33 mouse cellular contexts compared by ENCODE assay signal in genomic region chr1:79485546-79485945, GRCm38 (mm10). TPM values are rescaled to one million over a fixed set of nuclear protein-coding genes. Genes with fewer than 3 reads are reported as not detected.
DNase-seq lines count a peak whose midpoint lies in the region; ATAC-seq lines count a peak whose summit lies in the region.
"Had no signal": no experiment of that assay in that cellular context is flagged by ENCODE, and none has a peak within 500 bp of the region (broad histone marks: within the 10 kb centered on the region; RNA-seq: fewer than 3 reads in every experiment).

No protein-coding gene starts in this region.

- H3K27ac ChIP-seq in hindbrain, embryonic 16.5 days (ENCODE audit: low read depth, low read length), result no peak overlapping the region
- H3K27ac ChIP-seq in forebrain, embryonic 15.5 days (replicated peaks), result no peak overlapping the region
- H3K27ac ChIP-seq: embryonic facial prominence, embryonic 12.5 days; hindbrain, embryonic 10.5 days; hindbrain, embryonic 15.5 days; limb, embryonic 12.5 days; liver, embryonic 15.5 days; neural tube, embryonic 12.5 days had no signal

- ATAC-seq in hindbrain, embryonic 16.5 days, result no peak
- no peak for ATAC-seq in megakaryocyte-erythroid progenitor cell, adult 5-6 weeks (replicated peaks; ENCODE audit: low FRiP score, low TSS enrichment, poor library complexity, severe bottlenecking)
- ATAC-seq in forebrain, embryonic 15.5 days (replicated peaks), result no peak
- ATAC-seq: CD4-positive, CD25-positive, alpha-beta regulatory T cell, adult 4 months; forebrain, embryonic 14.5 days; midbrain, embryonic 16.5 days had no signal

- no peak overlapping the region for H3K4me2 ChIP-seq in hindbrain, embryonic 16.5 days (ENCODE audit: low read length)
- no peak overlapping the region for H3K4me2 ChIP-seq in forebrain, embryonic 15.5 days (replicated peaks)
- H3K4me2 ChIP-seq: embryonic facial prominence, embryonic 12.5 days; hindbrain, embryonic 15.5 days; limb, embryonic 12.5 days; liver, embryonic 15.5 days; lung, embryonic 14.5 days; midbrain, embryonic 11.5 days; neural tube, embryonic 12.5 days had no signal

- peak; percentile 33 to 40 for DNase-seq in right cerebral cortex, adult 2 months (ENCODE audit: low spot score in 2 of 2)
- no peak for DNase-seq in right cerebral cortex, postnatal 14 days
- peak; percentile 57 to 62 for DNase-seq in left cerebral cortex, adult 18-20 months (ENCODE audit: low spot score in 2 of 2)
- DNase-seq in left cerebral cortex, postnatal 36 days (ENCODE audit: low spot score in 2 of 2), result peak; percentile 52 to 69
- DNase-seq: adrenal gland, postnatal 14 days; cerebellum, adult 9-10 months; embryo, embryonic 11 days; gastrocnemius, postnatal 10 days; heart, postnatal 14 days; kidney, adult 18-20 months; kidney, postnatal 36 days; layer of hippocampus, postnatal 36 days; lung, embryonic 14.5 days; lung, postnatal 14 days had no signal

- no peaks in the 10 kb centered on the region for H3K36me3 ChIP-seq in hindbrain, embryonic 16.5 days (ENCODE audit: control insufficient read depth, insufficient read depth, low read length)
- H3K36me3 ChIP-seq in forebrain, embryonic 15.5 days, result no peaks in the 10 kb centered on the region
- H3K36me3 ChIP-seq: embryonic facial prominence, embryonic 12.5 days; hindbrain, embryonic 10.5 days; hindbrain, embryonic 15.5 days; limb, embryonic 12.5 days; liver, embryonic 15.5 days; neural tube, embryonic 12.5 days had no signal

- H3K9ac ChIP-seq in hindbrain, embryonic 16.5 days (ENCODE audit: low read depth, low read length), result no peak overlapping the region
- no peak overlapping the region for H3K9ac ChIP-seq in forebrain, embryonic 15.5 days (replicated peaks)
- H3K9ac ChIP-seq: embryonic facial prominence, embryonic 12.5 days; hindbrain, embryonic 15.5 days; limb, embryonic 12.5 days; liver, embryonic 15.5 days; lung, embryonic 14.5 days; neural tube, embryonic 12.5 days had no signal

- no peaks in the 10 kb centered on the region for H3K9me3 ChIP-seq in hindbrain, embryonic 16.5 days (ENCODE audit: control insufficient read depth, low read length)
- no peaks in the 10 kb centered on the region for H3K9me3 ChIP-seq in forebrain, embryonic 15.5 days
- H3K9me3 ChIP-seq: embryonic facial prominence, embryonic 12.5 days; hindbrain, embryonic 10.5 days; hindbrain, embryonic 15.5 days; limb, embryonic 12.5 days; liver, embryonic 15.5 days; neural tube, embryonic 12.5 days had no signal

- WGBS in hindbrain, embryonic 16.5 days, result 89% methylated on average over 6 of the region's 6 CpGs
- 94% methylated on average over 6 of the region's 6 CpGs for WGBS in forebrain, embryonic 15.5 days

- intact Hi-C loops in left cerebral cortex, postnatal 36 days (cut with DNase I), result no loop called here

- no peaks in the 10 kb centered on the region for H3K4me1 ChIP-seq in hindbrain, embryonic 16.5 days (ENCODE audit: control insufficient read depth, insufficient read depth, low read depth, low read length)
- H3K4me1 ChIP-seq in forebrain, embryonic 15.5 days, result no peaks in the 10 kb centered on the region
- H3K4me1 ChIP-seq: embryonic facial prominence, embryonic 12.5 days; hindbrain, embryonic 10.5 days; hindbrain, embryonic 15.5 days; limb, embryonic 12.5 days; liver, embryonic 15.5 days; neural tube, embryonic 12.5 days had no signal

- no peak overlapping the region for H3K4me3 ChIP-seq in hindbrain, embryonic 16.5 days (ENCODE audit: low read length)
- H3K4me3 ChIP-seq in forebrain, embryonic 15.5 days, result no peak overlapping the region
- H3K4me3 ChIP-seq: embryonic facial prominence, embryonic 12.5 days; hindbrain, embryonic 10.5 days; hindbrain, embryonic 15.5 days; limb, embryonic 12.5 days; liver, embryonic 15.5 days; myocyte; neural tube, embryonic 12.5 days had no signal

- H3K27me3 ChIP-seq in hindbrain, embryonic 16.5 days (replicated peaks; ENCODE audit: control insufficient read depth, insufficient read depth, low read length), result no peaks in the 10 kb centered on the region
- no peaks in the 10 kb centered on the region for H3K27me3 ChIP-seq in forebrain, embryonic 15.5 days
- H3K27me3 ChIP-seq: embryonic facial prominence, embryonic 12.5 days; hindbrain, embryonic 15.5 days; limb, embryonic 12.5 days; liver, embryonic 15.5 days; neural tube, embryonic 12.5 days had no signal

RNA-seq across cellular contexts. Expression of gene Scg2, which starts 45.6 kb away (rescaled TPM):
- 100 to 1,000 TPM; 238 to 246 TPM for total RNA-seq in left cerebral cortex, adult 18-20 months (2021)
- 100 to 1,000 TPM; 217 to 221 TPM for total RNA-seq in left cerebral cortex, postnatal 36 days (2021)
- 191 and 233 TPM in 2 replicates for polyA plus RNA-seq in hindbrain, embryonic 16.5 days (2015; fragmentation: Nextera tagmentation; extraction: Ambion mirVana)
- not detected in 2 replicates for total RNA-seq in megakaryocyte-erythroid progenitor cell, adult 5-6 weeks (2014; fragmentation: Nextera tagmentation)
- total RNA-seq in megakaryocyte-erythroid progenitor cell, adult 5-6 weeks (2017), result not detected in 2 replicates
- polyA plus RNA-seq in forebrain, embryonic 15.5 days (2015; fragmentation: Nextera tagmentation; extraction: Ambion mirVana), result 48.1 and 53.8 TPM in 2 replicates
- total RNA-seq: heart, adult 8-10 months; heart, postnatal 14 days; liver, adult 2 months; megakaryocyte progenitor cell, adult 5-6 weeks had no signal
- polyA plus RNA-seq: CD4-positive, CD25-positive, alpha-beta regulatory T cell, adult 4 months; liver, adult 2 months; myocyte; spleen, adult 2 months; testis, adult 2 months had no signal

Comparison
In these comparisons a context has a peak if more than half of its experiments do, and no peak if none do; other contexts are left out.
1. RNA of gene Scg2, which starts 45.6 kb away (total RNA-seq): 238 to 246 TPM in left cerebral cortex, adult 18-20 months and 217 to 221 TPM in left cerebral cortex, postnatal 36 days; not detected in megakaryocyte-erythroid progenitor cell, adult 5-6 weeks; every median in the first group is over 100 times any median in the second.